Mouse (Mus musculus) gastrocnemius, postnatal 10 days (tissue): ENCODE results near the gene Zfp109. TPM values are rescaled to one million over a fixed set of nuclear protein-coding genes. Genes with fewer than 3 reads are reported as not detected.

Experiments used
- DNase-seq: peaks from one replicate; pipeline ENCODE4 v3.0.0; 2021; ENCODE audit warnings: mixed read lengths
- total RNA-seq, 2 experiments: library from RNA; stranded (reverse); gene quantifications; 2 replicates each; pipeline ENCODE4 v1.2.3; 2021

Gene Zfp109
- total RNA-seq, 2 experiments from 2014 or later: 1.6 to 2.4 TPM

GRCm38 (mm10) chr7:24207488-24208261 is 29.7 kb downstream of the Zfp109 start:
- DNase-seq: peak; percentile 54

- DNase-seq: no peak
Measured at GRCm38 (mm10) chr7:24196961-24197360, 40.4 kb downstream of the Zfp109 start.

- no peak for DNase-seq
Measured at GRCm38 (mm10) chr7:24193157-24193556, 44.2 kb downstream of the Zfp109 start.

- DNase-seq: no peak
Measured at GRCm38 (mm10) chr7:24191361-24191760, 46.0 kb downstream of the Zfp109 start.

- no peak for DNase-seq
Measured at GRCm38 (mm10) chr7:24189571-24189944, 47.8 kb downstream of the Zfp109 start.

GRCm38 (mm10) chr7:24188901-24189570 is 48.3 kb downstream of the Zfp109 start:
- DNase-seq: no peak

- no peak for DNase-seq
Measured at GRCm38 (mm10) chr7:24187611-24188010, 49.7 kb downstream of the Zfp109 start.

Other genes starting within 250 kb of the Zfp109 start
- gene V1rd19, start 235.9 kb downstream of the Zfp109 start, total RNA-seq: not detected
- not detected for gene Vmn1r183, start 184.3 kb downstream of the Zfp109 start, total RNA-seq
- 1 to 10 TPM; 6.4 to 7.0 TPM for gene Zfp180, start 155.6 kb downstream of the Zfp109 start, total RNA-seq
- gene Zfp112, start 125.2 kb downstream of the Zfp109 start, total RNA-seq: 1 to 10 TPM; 2.8 to 4.1 TPM
- gene Zfp235, start 103.4 kb downstream of the Zfp109 start, total RNA-seq: 1 to 10 TPM; 5.1 to 7.5 TPM
- gene Zfp114, start 62.5 kb downstream of the Zfp109 start, total RNA-seq: under 1 TPM; 0.26 to 0.81 TPM
- 1 to 10 TPM; 5.0 to 6.7 TPM for gene Zfp111, start 26.1 kb downstream of the Zfp109 start, total RNA-seq
- 1 to 10 TPM; 1.5 to 1.6 TPM for gene Zfp108, start 17.2 kb upstream of the Zfp109 start, total RNA-seq
- gene Zfp93, start 32.9 kb upstream of the Zfp109 start, total RNA-seq: 1 to 10 TPM; 2.9 to 4.2 TPM
- 1 to 10 TPM; 4.2 to 5.6 TPM for gene Zfp61, start 63.7 kb upstream of the Zfp109 start, total RNA-seq
- gene Zfp94, start 79.1 kb upstream of the Zfp109 start, total RNA-seq: 1 to 10 TPM; 2.1 to 4.0 TPM
- not detected for gene Tescl, start 96.4 kb upstream of the Zfp109 start, total RNA-seq
- gene Lypd5, start 111.6 kb upstream of the Zfp109 start, total RNA-seq: not detected
- gene Kcnn4, start 132.7 kb upstream of the Zfp109 start, total RNA-seq: 1 to 10 TPM in 1 of 2 experiments, under 1 TPM in 1; 0.14 to 1.8 TPM
- gene Smg9, start 162.1 kb upstream of the Zfp109 start, total RNA-seq: 10 to 100 TPM; 15.4 to 17.1 TPM
- under 1 TPM in 1 of 2 experiments, not detected in 1; 0.21 TPM for gene Irgc1, start 214.7 kb upstream of the Zfp109 start, total RNA-seq
- gene Plaur, start 224.9 kb upstream of the Zfp109 start, total RNA-seq: 1 to 10 TPM; 2.0 to 3.0 TPM
- gene Cadm4, start 244.5 kb upstream of the Zfp109 start, total RNA-seq: 10 to 100 TPM; 14.7 to 17.4 TPM